Mouse (Mus musculus) embryonic facial prominence, embryonic 13.5 days (tissue): ENCODE measurements around the gene Nudt16l1. TPM values are rescaled to one million over a fixed set of nuclear protein-coding genes. Genes with fewer than 3 reads are reported as not detected.

ENCODE experiments used
- ATAC-seq: fragments of 200-750 bp; cut with Nextera tagmentation; 2 replicates; pipeline ENCODE4 v1.8.0; 2017; ENCODE audit warnings: low read depth; ENCODE audit not compliant: insufficient number of reproducible peaks, insufficient read depth, low FRiP score, low TSS enrichment
- H3K27ac ChIP-seq: fragments of 300-500 bp; sonication (generic); 2 replicates; pipeline ENCODE4 v1.5.1; 2015; ENCODE audit warnings: moderate library complexity, mild to moderate bottlenecking, inconsistent platforms
- H3K27me3 ChIP-seq: fragments of 300-500 bp; sonication (generic); 2 replicates; pipeline ENCODE4 v1.6.1; 2015; ENCODE audit warnings: mild to moderate bottlenecking, inconsistent platforms
- H3K36me3 ChIP-seq: fragments of 300-500 bp; sonication (generic); 2 replicates; pipeline ENCODE4 v1.6.1; 2015; ENCODE audit warnings: mild to moderate bottlenecking, inconsistent platforms
- H3K4me1 ChIP-seq: fragments of 300-500 bp; sonication (generic); 2 replicates; pipeline ENCODE4 v1.6.1; 2015; ENCODE audit warnings: inconsistent platforms
- H3K4me2 ChIP-seq: fragments of 300-500 bp; sonication (generic); 2 replicates; pipeline ENCODE4 v1.6.1; 2015; ENCODE audit warnings: moderate library complexity, mild to moderate bottlenecking, inconsistent platforms
- H3K4me3 ChIP-seq: fragments of 300-500 bp; sonication (generic); 2 replicates; pipeline ENCODE4 v1.5.1; 2015; ENCODE audit warnings: mild to moderate bottlenecking, inconsistent platforms
- H3K9ac ChIP-seq: fragments of 300-500 bp; sonication (generic); 2 replicates; pipeline ENCODE4 v1.6.1; 2015; ENCODE audit warnings: mild to moderate bottlenecking, inconsistent platforms
- H3K9me3 ChIP-seq: fragments of 300-500 bp; sonication (generic); 2 replicates; pipeline ENCODE4 v1.6.1; 2016; ENCODE audit warnings: inconsistent platforms
- WGBS: fragments of 180-500 bp; shearing (Covaris S2); methylation state at CpG from one replicate; pipeline ENCODE4 v1.1.7; 2015; ENCODE audit warnings: mixed read lengths; 5-methylcytosine and 5-hydroxymethylcytosine counted together
- polyA plus RNA-seq: library from polyadenylated mRNA; unstranded; fragments of >200 nt; fragmentation: Nextera tagmentation; extraction: Ambion mirVana; gene quantifications from 2 replicates; pipeline ENCODE4 v1.2.1, GENCODE M21; 2015

Nudt16l1 gene
- polyA plus RNA-seq, 1 experiment from 2014 or later, result 179 TPM

GRCm38 (mm10) chr16:4963797-4964709, 25.5 kb downstream of the Nudt16l1 start, which contains the start of gene Anks3:
Gene Anks3, minus strand, starts transcription at chr16:4964205.
- peak within 1 kb of the TSS; percentile 87 for H3K27ac ChIP-seq
- peaks cover 22% of the 10 kb centered on the region for H3K4me1 ChIP-seq
- under 1% methylated on average over 76 of the region's 76 CpGs for WGBS
- H3K9ac ChIP-seq, result peak within 1 kb of the TSS; percentile 94
- no peaks in the 10 kb centered on the region for H3K27me3 ChIP-seq
- H3K36me3 ChIP-seq, result peaks cover 19% of the 10 kb centered on the region
- ATAC-seq, result peak; percentile 98
- H3K4me3 ChIP-seq, result peak within 1 kb of the TSS; percentile 95
- peak within 1 kb of the TSS; percentile 84 for H3K4me2 ChIP-seq
- no peaks in the 10 kb centered on the region for H3K9me3 ChIP-seq

- peak overlapping the region; percentile 87; the same call in 1 of the 2 replicates for H3K27ac ChIP-seq
- 22% methylated on average over 13 of the region's 13 CpGs for WGBS
- H3K9me3 ChIP-seq, result no peaks in the 10 kb centered on the region
- no peaks in the 10 kb centered on the region for H3K27me3 ChIP-seq
- no peak; the same call in 1 of the 2 replicates for ATAC-seq
- peaks cover 22% of the 10 kb centered on the region for H3K4me1 ChIP-seq
- H3K9ac ChIP-seq, result peak overlapping the region; percentile 94
- peak overlapping the region; percentile 95 for H3K4me3 ChIP-seq
- peaks cover 11% of the 10 kb centered on the region; the same call in 1 of the 2 replicates for H3K36me3 ChIP-seq
- peak overlapping the region; percentile 84 for H3K4me2 ChIP-seq
Measured at GRCm38 (mm10) chr16:4964731-4965391, 26.3 kb downstream of the Nudt16l1 start.

- Histone ChIP-seq H3K27me3 (no peaks in the 10 kb centered on the region), H3K4me3 (no peak overlapping the region), H3K4me2 (peak overlapping the region; percentile 84; the same call in 1 of the 2 replicates), H3K4me1 (peaks cover 22% of the 10 kb centered on the region), H3K9ac (peak overlapping the region; percentile 40; the same call in 1 of the 2 replicates), H3K36me3 (0 out of 2 replicates have a peak, but pooled peaks cover 4% of the 10 kb centered on the region), H3K27ac (no peak overlapping the region), H3K9me3 (no peaks in the 10 kb centered on the region)
- WGBS, result 90% methylated on average over 8 of the region's 8 CpGs
- ATAC-seq, result no peak
Measured at GRCm38 (mm10) chr16:4965392-4966129, 27.0 kb downstream of the Nudt16l1 start.

GRCm38 (mm10) chr16:4968426-4968825, 29.9 kb downstream of the Nudt16l1 start:
- Histone ChIP-seq H3K4me3 (no peak overlapping the region), H3K36me3 (no peaks in the 10 kb centered on the region), H3K27ac (no peak overlapping the region), H3K9ac (no peak overlapping the region), H3K27me3 (no peaks in the 10 kb centered on the region), H3K4me2 (no peak overlapping the region), H3K9me3 (no peaks in the 10 kb centered on the region), H3K4me1 (peaks cover 5% of the 10 kb centered on the region)
- ATAC-seq, result no peak
- 76% methylated on average over 3 of the region's 3 CpGs for WGBS

- no peak overlapping the region for H3K27ac ChIP-seq
- H3K9ac ChIP-seq, result no peak overlapping the region
- WGBS, result 89% methylated on average over 5 of the region's 5 CpGs
- no peak overlapping the region for H3K4me2 ChIP-seq
- H3K4me1 ChIP-seq, result peaks cover 5% of the 10 kb centered on the region
- H3K36me3 ChIP-seq, result no peaks in the 10 kb centered on the region
- H3K4me3 ChIP-seq, result no peak overlapping the region
- H3K9me3 ChIP-seq, result no peaks in the 10 kb centered on the region
- ATAC-seq, result no peak
- H3K27me3 ChIP-seq, result no peaks in the 10 kb centered on the region
Measured at GRCm38 (mm10) chr16:4969055-4969843, 30.7 kb downstream of the Nudt16l1 start.

- no peak overlapping the region for H3K4me2 ChIP-seq
- WGBS, result 74% methylated on average over 4 of the region's 4 CpGs
- H3K4me1 ChIP-seq, result no peaks in the 10 kb centered on the region
- no peak overlapping the region for H3K9ac ChIP-seq
- H3K27me3 ChIP-seq, result no peaks in the 10 kb centered on the region
- H3K36me3 ChIP-seq, result no peaks in the 10 kb centered on the region
- no peak overlapping the region for H3K27ac ChIP-seq
- no peak overlapping the region for H3K4me3 ChIP-seq
- H3K9me3 ChIP-seq, result no peaks in the 10 kb centered on the region
- ATAC-seq, result no peak
Measured at GRCm38 (mm10) chr16:4971626-4972025, 33.1 kb downstream of the Nudt16l1 start.

GRCm38 (mm10) chr16:4974521-4974920, 36.0 kb downstream of the Nudt16l1 start:
- H3K27me3 ChIP-seq, result no peaks in the 10 kb centered on the region
- no peaks in the 10 kb centered on the region for H3K36me3 ChIP-seq
- H3K4me3 ChIP-seq, result no peak overlapping the region
- no peak overlapping the region for H3K4me2 ChIP-seq
- 87% methylated on average over 5 of the region's 5 CpGs for WGBS
- H3K9ac ChIP-seq, result no peak overlapping the region
- H3K27ac ChIP-seq, result no peak overlapping the region
- H3K4me1 ChIP-seq, result no peaks in the 10 kb centered on the region
- no peaks in the 10 kb centered on the region for H3K9me3 ChIP-seq
- ATAC-seq, result no peak

- Histone ChIP-seq H3K27ac (no peak overlapping the region), H3K9me3 (no peaks in the 10 kb centered on the region), H3K36me3 (no peaks in the 10 kb centered on the region), H3K9ac (no peak overlapping the region), H3K27me3 (no peaks in the 10 kb centered on the region), H3K4me1 (no peaks in the 10 kb centered on the region), H3K4me3 (no peak overlapping the region), H3K4me2 (no peak overlapping the region)
- no peak for ATAC-seq
- WGBS, result 76% methylated on average over 2 of the region's 2 CpGs
Measured at GRCm38 (mm10) chr16:4976180-4976579, 37.6 kb downstream of the Nudt16l1 start.

GRCm38 (mm10) chr16:4978275-4979051, 39.9 kb downstream of the Nudt16l1 start:
- no peaks in the 10 kb centered on the region for H3K27me3 ChIP-seq
- ATAC-seq, result no peak
- 69% methylated on average over 5 of the region's 5 CpGs for WGBS
- H3K9me3 ChIP-seq, result no peaks in the 10 kb centered on the region
- H3K36me3 ChIP-seq, result no peaks in the 10 kb centered on the region
- no peak overlapping the region for H3K27ac ChIP-seq
- no peaks in the 10 kb centered on the region for H3K4me1 ChIP-seq
- no peak overlapping the region for H3K4me3 ChIP-seq
- no peak overlapping the region for H3K9ac ChIP-seq
- H3K4me2 ChIP-seq, result no peak overlapping the region

- ATAC-seq, result no peak
- no peaks in the 10 kb centered on the region for H3K36me3 ChIP-seq
Measured at GRCm38 (mm10) chr16:4979755-4980380, 41.3 kb downstream of the Nudt16l1 start.

More at GRCm38 (mm10) chr16:4979755-4980380, 41.3 kb downstream of the Nudt16l1 start:
- no peaks in the 10 kb centered on the region for H3K9me3 ChIP-seq
- no peak overlapping the region for H3K9ac ChIP-seq
- WGBS, result 73% methylated on average over 4 of the region's 4 CpGs
- H3K27me3 ChIP-seq, result no peaks in the 10 kb centered on the region
- H3K4me3 ChIP-seq, result no peak overlapping the region
- no peak overlapping the region for H3K4me2 ChIP-seq
- no peaks in the 10 kb centered on the region for H3K4me1 ChIP-seq
- H3K27ac ChIP-seq, result no peak overlapping the region
